Mouse (Mus musculus) heart, postnatal 0 days (tissue): ENCODE measurements at regions not wholly inside any gene's neighbourhood (a gene's known extent, or its start where the extent isn't known, plus 50 kb on each side); places are given as distances from the start of the nearest gene placed in this dataset.

Experiments
- CTCF ChIP-seq: IDR thresholded peaks from 2 replicates; pipeline ENCODE4 v1.5.1; 2016; ENCODE audit warnings: antibody characterized with exemption, control low read depth, low read depth
- EP300 ChIP-seq: IDR thresholded peaks from 2 replicates; pipeline ENCODE4 v1.6.1; 2016; ENCODE audit warnings: antibody characterized with exemption, low read depth

GRCm38 (mm10) chr19:49860761-49861160 lies 817.7 kb downstream of the Sorcs1 start:
- no peak for TF ChIP-seq EP300
- TF ChIP-seq CTCF = no peak
